Mouse (Mus musculus): Measurements from ENCODE around the gene Umps.

- TF ChIP-seq EP300 (IDR thresholded peaks at IDR 0.05; ENCODE audit: low read depth) (no peak), CTCF (IDR thresholded peaks at IDR 0.05; ENCODE audit: low read depth) (no peak)
These were observed 27.5 kb upstream of the Umps start for GRCm38 (mm10) chr16:33994321-33994720.
